Mouse (Mus musculus) olfactory bulb, adult 2 months (tissue): Measurements from ENCODE around the gene Ap1m1. TPM values are rescaled to one million over a fixed set of nuclear protein-coding genes. Genes with fewer than 3 reads are reported as not detected.

Experiments used
- H3K27ac ChIP-seq: fragments of 200-500 bp; 2 replicates; pipeline ENCODE4 v1.5.1; 2012; ENCODE audit warnings: low read depth, low read length; ENCODE audit not compliant: insufficient read depth
- H3K4me1 ChIP-seq: fragments of 200-500 bp; 2 replicates; pipeline ENCODE4 v1.6.1; 2012; ENCODE audit warnings: low read length; ENCODE audit not compliant: control insufficient read depth, insufficient read depth
- H3K4me3 ChIP-seq: fragments of 200-500 bp; 2 replicates; pipeline ENCODE4 v1.5.1; 2012; ENCODE audit warnings: mild to moderate bottlenecking, low read depth, low read length, moderate library complexity; ENCODE audit not compliant: insufficient read depth
- CTCF ChIP-seq: fragments of 200-500 bp; IDR thresholded peaks from 2 replicates; pipeline ENCODE4 v1.5.1; 2012; ENCODE audit warnings: low read depth, mild to moderate bottlenecking, low read length, moderate library complexity; ENCODE audit not compliant: insufficient read depth
- POLR2A ChIP-seq: fragments of 200-500 bp; IDR thresholded peaks from 2 replicates; pipeline ENCODE4 v1.6.1; 2012; ENCODE audit warnings: mild to moderate bottlenecking, low read depth, low read length, moderate library complexity; ENCODE audit not compliant: insufficient read depth
- WGBS: fragments of 180-500 bp; shearing (Covaris S2); methylation state at CpG from one replicate; pipeline ENCODE4 v1.1.7; 2018; 5-methylcytosine and 5-hydroxymethylcytosine counted together
- polyA plus RNA-seq: library from polyadenylated mRNA; stranded (reverse); fragments of >200 nt; gene quantifications from 2 replicates; pipeline ENCODE4 v1.2.4, GENCODE M21; 2012; ENCODE audit warnings: low replicate concordance; ENCODE audit not compliant: missing spikeins, insufficient read depth, insufficient read length

Ap1m1 gene
- polyA plus RNA-seq, 1 experiment = not detected

DNA sequence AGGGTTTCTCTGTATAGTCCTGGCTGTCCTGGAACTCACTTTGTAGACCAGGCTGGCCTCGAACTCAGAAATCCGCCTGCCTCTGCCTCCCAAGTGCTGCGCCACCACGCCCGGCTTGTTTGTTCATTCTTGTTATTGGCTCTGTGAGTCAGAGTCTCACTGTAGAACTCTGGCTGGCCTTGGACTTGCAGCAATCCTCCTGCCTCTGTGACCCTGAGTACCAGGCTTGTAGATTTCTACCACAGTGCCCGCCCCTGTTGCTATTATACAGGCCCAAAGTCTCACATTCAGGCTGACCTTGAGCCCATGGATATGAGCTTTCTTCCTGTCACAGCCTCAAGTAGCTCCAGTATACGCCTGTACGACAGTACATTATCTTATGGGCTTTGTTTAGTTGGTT is 56.7 kb downstream of the Ap1m1 start:
- Histone ChIP-seq H3K4me3 (no peak overlapping the region), H3K27ac (no peak overlapping the region), H3K4me1 (peaks cover 6% of the 10 kb centered on the region)
- TF ChIP-seq CTCF (no peak), POLR2A (no peak)
- 94% methylated on average over 8 of the region's 8 CpGs for WGBS

DNA sequence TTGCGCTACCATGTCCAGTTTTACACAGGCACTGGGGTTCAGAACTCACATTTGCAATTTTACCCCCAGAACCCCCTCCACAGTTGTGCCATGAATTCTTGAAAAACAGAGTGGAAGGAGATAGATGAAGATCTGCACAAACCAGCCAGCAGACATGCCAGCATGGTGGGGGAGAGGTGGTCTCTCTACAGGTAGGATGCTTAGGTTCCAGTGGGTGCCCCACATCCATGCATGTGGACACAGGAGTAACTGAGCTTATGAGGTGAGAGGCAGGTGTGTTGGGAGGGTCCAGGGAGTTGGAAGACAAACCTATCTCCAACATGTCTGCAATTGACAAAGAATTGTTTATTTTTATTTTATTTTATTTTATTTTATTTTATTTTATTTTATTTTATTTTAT is 59.1 kb downstream of the Ap1m1 start:
- no peak overlapping the region for H3K27ac ChIP-seq
- H3K4me1 ChIP-seq = peaks cover 9% of the 10 kb centered on the region
- 96% methylated on average over 1 of the region's 1 CpGs for WGBS

DNA sequence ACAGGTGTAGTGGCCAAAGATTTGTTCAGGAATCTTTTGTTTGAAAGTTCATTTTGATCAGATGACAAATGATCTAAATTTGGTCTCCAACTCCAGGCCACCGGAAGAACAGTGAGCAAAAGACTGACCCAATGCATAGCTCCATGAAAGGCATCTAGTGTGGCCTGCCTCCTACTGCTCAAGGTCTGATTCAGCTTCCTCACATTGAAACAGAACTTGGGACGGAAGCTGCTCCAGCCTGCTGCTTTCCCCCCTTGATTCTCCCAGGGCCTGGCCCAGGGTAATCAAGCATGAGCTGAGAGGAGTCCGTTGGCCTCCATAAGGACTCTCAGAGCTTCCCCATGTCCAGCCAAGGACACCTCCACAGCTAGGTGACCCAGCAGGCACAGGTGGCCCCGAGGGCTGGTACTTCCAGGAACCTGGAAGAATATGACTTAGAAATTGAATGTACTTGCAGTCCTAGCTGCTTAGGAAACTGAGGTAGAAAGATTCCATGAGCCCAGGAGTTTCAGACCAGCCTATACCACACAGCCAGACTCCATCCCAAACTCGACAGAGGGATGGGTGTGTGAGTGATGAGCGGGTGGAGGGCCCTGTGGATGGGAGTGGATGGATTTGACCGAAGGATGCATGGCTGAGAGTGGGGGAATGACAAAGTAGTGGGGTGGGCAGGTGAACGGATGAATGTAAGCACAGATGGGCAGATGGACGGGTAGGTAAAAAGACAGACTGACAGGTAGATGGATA is 61.0 kb downstream of the Ap1m1 start:
- Histone ChIP-seq H3K4me1 (peaks cover 5% of the 10 kb centered on the region), H3K27ac (no peak overlapping the region), H3K4me3 (no peak overlapping the region)
- WGBS = 87% methylated on average over 9 of the region's 9 CpGs
- TF ChIP-seq CTCF (no peak), POLR2A (no peak)

More for the DNA sequence above, 59.1 kb downstream of the Ap1m1 start:
- no peak overlapping the region for H3K4me3 ChIP-seq
- TF ChIP-seq POLR2A (no peak), CTCF (no peak)

DNA sequence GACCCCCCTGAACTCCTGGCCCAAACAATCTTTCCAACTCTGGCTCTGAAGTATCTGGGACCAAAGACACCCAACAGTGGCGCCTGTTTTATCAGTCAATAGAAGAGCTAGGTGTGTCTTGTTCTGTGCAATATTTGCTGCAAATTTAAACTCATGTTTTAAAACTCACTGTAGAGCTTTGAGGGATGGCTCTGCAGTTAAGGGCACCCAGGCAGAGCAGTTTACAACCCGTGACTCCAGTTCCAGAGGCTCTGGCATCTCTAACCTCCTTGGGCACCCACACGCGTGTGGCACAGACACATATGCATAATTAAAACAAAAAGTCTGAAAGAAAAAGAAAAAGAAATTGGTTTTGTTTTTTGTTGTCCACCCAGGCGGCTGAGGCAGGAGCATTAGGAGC is 61.7 kb downstream of the Ap1m1 start:
- H3K4me3 ChIP-seq = no peak overlapping the region
- WGBS = 87% methylated on average over 5 of the region's 5 CpGs
- H3K4me1 ChIP-seq = peaks cover 3% of the 10 kb centered on the region
- H3K27ac ChIP-seq = no peak overlapping the region
- TF ChIP-seq POLR2A = no peak
- no peak for TF ChIP-seq CTCF

DNA sequence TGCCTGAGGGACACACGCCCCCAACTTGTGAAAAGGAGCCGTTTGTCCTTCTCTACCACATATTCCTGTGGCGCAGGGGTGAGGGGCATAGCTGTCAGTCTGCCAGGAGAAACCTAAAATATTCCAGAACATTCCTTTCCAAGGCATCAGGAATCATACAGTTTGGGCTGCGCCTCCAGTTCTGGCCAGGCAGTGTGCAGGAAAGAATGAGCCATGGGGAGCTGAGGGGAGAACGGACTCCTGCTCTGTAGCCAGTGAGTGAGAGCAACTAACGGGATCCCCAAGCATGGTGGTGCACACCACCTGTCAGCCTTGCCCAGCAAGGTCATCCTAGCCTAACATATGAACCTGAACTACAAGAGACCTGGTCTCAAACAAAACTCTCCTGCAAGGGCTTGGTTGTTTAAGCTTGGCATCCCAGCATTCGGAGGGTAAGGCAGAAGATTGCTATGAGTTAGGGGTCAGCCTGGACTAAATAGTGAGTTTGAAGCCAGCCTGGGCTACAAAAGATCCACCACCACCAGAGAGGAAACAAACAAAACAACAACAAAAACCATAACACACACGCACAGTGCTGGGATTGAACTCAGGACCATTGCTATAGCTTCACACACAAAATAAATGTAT is 63.3 kb downstream of the Ap1m1 start:
- TF ChIP-seq CTCF (no peak), POLR2A (no peak)
- peaks cover 3% of the 10 kb centered on the region for H3K4me1 ChIP-seq
- no peak overlapping the region for H3K4me3 ChIP-seq
- 59% methylated on average over 8 of the region's 8 CpGs for WGBS
- H3K27ac ChIP-seq = 0 out of 2 replicates have a peak overlapping the region, but pooled peaks have one; percentile 55

DNA sequence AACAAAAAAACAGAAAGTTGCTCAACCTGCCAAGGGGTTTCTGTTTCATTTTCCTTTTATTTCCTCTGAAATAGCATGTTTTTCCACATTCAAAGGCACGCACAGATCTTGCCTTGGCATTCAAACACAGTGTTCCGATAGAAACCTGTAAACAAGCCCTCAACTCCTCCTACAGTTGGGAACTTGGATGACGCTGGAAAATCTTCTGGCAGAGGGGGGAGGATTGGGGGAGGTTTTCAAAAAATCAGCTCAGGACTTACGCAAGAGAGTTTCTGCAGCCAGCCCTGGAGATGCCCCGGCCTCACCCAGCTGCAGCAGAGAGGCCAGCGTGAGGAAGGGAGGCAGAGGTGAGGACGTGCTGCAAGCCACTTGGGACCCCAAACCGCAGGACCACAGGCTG is 63.8 kb downstream of the Ap1m1 start:
- TF ChIP-seq POLR2A = no peak
- TF ChIP-seq CTCF = no peak
- H3K27ac ChIP-seq = no peak overlapping the region
- 42% methylated on average over 8 of the region's 8 CpGs for WGBS
- H3K4me1 ChIP-seq = peaks cover 3% of the 10 kb centered on the region
- H3K4me3 ChIP-seq = no peak overlapping the region

DNA sequence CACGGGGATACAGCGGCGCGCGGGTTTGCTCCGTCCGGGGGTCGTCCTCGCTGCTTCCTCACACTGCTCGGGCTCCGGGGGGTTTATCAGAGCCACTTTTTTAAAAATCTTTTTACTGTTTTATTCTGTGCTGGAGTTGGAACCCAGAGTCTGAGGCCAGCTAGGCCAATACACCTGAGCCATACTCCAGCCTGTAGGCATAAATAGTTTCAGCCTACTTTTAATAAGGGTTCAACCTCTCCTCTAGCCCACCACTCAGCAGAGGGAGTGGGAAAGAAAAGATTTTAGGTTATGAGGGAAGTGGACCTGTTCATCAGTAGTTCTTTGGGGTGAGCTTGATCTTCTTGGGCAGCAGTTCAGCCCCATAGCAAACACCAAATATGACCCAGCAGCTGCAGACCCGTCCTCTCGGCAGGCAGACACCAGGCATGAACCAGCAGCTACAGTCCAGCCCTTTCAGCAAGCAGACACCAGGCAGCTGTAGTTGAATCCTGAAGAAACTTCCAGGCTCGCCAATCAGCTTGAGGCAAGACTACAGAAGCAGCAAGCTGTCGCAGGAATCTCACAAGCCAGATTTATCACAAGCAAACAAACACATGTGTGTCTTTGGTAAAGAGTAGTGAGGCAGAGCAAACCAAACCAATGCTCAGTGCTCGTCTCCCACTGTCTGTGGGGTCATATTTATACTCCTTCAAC is 65.5 kb downstream of the Ap1m1 start, which contains the start of gene Gm10282:
TSS of gene Gm10282 (minus strand) at position 51 of the 696 bp plus-strand sequence.
- WGBS = 88% methylated on average over 16 of the region's 16 CpGs
- Histone ChIP-seq H3K4me1 (peaks cover 3% of the 10 kb centered on the region), H3K4me3 (no peak within 1 kb of the TSS), H3K27ac (no peak within 1 kb of the TSS)
- TF ChIP-seq CTCF (no peak), POLR2A (no peak)

DNA sequence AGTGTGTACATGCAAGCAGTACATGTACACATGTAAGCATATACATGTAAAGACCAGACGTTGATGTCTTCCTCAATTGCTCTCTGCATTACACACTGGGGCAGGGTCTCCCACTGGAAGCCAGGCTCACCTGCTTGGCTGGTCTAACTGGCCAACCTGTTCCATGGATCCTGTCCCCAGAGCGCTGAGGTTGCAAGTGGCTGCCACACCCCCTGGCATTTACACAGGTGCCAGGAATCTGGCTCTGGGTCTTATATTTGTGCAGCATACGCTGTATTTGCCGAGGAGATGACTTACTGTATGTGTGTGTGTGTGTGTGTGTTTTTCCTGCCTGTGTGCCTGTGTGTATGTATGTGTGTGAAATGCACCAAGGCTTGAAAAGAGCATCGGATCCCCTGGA is 67.1 kb downstream of the Ap1m1 start:
- Histone ChIP-seq H3K27ac (no peak overlapping the region), H3K4me3 (no peak overlapping the region), H3K4me1 (peaks cover 9% of the 10 kb centered on the region)
- WGBS = 85% methylated on average over 5 of the region's 5 CpGs
- TF ChIP-seq CTCF (no peak), POLR2A (no peak)

Other genes starting within 250 kb of the Ap1m1 start
- gene Cyp4f18, start 230.4 kb upstream of the Ap1m1 start, polyA plus RNA-seq = not detected in 2 replicates
- gene Olfr372, start 198.8 kb upstream of the Ap1m1 start, polyA plus RNA-seq = not detected in 2 replicates
- not detected in 2 replicates for gene Olfr373, start 156.8 kb upstream of the Ap1m1 start, polyA plus RNA-seq
- not detected in 2 replicates for gene Olfr374, start 133.0 kb upstream of the Ap1m1 start, polyA plus RNA-seq
- not detected in 2 replicates for gene Tpm4, start 105.0 kb upstream of the Ap1m1 start, polyA plus RNA-seq
- not detected in 2 replicates for gene Rab8a, start 78.8 kb upstream of the Ap1m1 start, polyA plus RNA-seq
- gene Hsh2d, start 50.4 kb upstream of the Ap1m1 start, polyA plus RNA-seq = not detected in 2 replicates
- not detected in 2 replicates for gene Cib3, start 27.2 kb upstream of the Ap1m1 start, polyA plus RNA-seq
- not detected in 2 replicates for gene Gm11034, start 26.4 kb upstream of the Ap1m1 start, polyA plus RNA-seq
- 119 TPM in 1 of 2 replicates, not detected in the other for gene Fam32a, start 20.3 kb upstream of the Ap1m1 start, polyA plus RNA-seq
- 407 TPM in 1 of 2 replicates, not detected in the other for gene Gm10282, start 65.2 kb downstream of the Ap1m1 start, polyA plus RNA-seq
- gene Klf2, start 79.0 kb downstream of the Ap1m1 start, polyA plus RNA-seq = not detected in 2 replicates
- 130 and 148 TPM in 2 replicates for gene Eps15l1, start 181.4 kb downstream of the Ap1m1 start, polyA plus RNA-seq
- gene Calr3, start 203.9 kb downstream of the Ap1m1 start, polyA plus RNA-seq = not detected in 2 replicates
- gene 1700030K09Rik, start 203.9 kb downstream of the Ap1m1 start, polyA plus RNA-seq = not detected in 2 replicates
- not detected in 2 replicates for gene Cherp, start 235.2 kb downstream of the Ap1m1 start, polyA plus RNA-seq